Mouse (Mus musculus) liver, adult 2 months (tissue): Measurements from ENCODE around the gene Pemt.

Source experiments
- CTCF ChIP-seq: fragments of 200-500 bp; IDR thresholded peaks from 2 replicates; pipeline ENCODE4 v1.5.1; 2011; ENCODE audit warnings: low read depth, low read length, control low read depth
- POLR2A ChIP-seq: fragments of 200-500 bp; IDR thresholded peaks from 2 replicates; pipeline ENCODE4 v1.6.1; 2011; ENCODE audit warnings: low read length, control low read depth; ENCODE audit not compliant: insufficient read depth; ENCODE audit errors: extremely low read depth

GRCm38 (mm10) chr11:60042277-60042676 is 4.0 kb downstream of the Pemt start:
- TF ChIP-seq CTCF (no peak), POLR2A (no peak)
